Mouse (Mus musculus) frontal cortex, postnatal 36 days (tissue): ENCODE data around the gene Mpp5.

Experiments
- DNase-seq, 2 experiments: peaks; one replicate each; pipeline ENCODE4 v3.0.0; 2022; ENCODE audit warnings: low spot score in 2 of 2

The Mpp5 gene

GRCm38 (mm10) chr12:78848246-78848645 is 99.5 kb downstream of the Mpp5 start:
- no peak for DNase-seq

GRCm38 (mm10) chr12:78860921-78861495 is 112.3 kb downstream of the Mpp5 start:
- no peak for DNase-seq

GRCm38 (mm10) chr12:78861496-78862253 is 113.0 kb downstream of the Mpp5 start, which contains the start of the genes Atp6v1d and Eif2s1:
Gene Atp6v1d (minus strand): TSS chr12:78861638.
Gene Eif2s1 (plus strand): TSS chr12:78861819.
- DNase-seq, result peak; percentile 99

- no peak for DNase-seq
Measured at GRCm38 (mm10) chr12:78862254-78862730, 113.6 kb downstream of the Mpp5 start.

- no peak for DNase-seq
Measured at GRCm38 (mm10) chr12:78865434-78865833, 116.7 kb downstream of the Mpp5 start.

GRCm38 (mm10) chr12:78868115-78868514 is 119.4 kb downstream of the Mpp5 start:
- no peak for DNase-seq

- DNase-seq, result no peak
Measured at GRCm38 (mm10) chr12:78874581-78874980, 125.9 kb downstream of the Mpp5 start.

- DNase-seq, result no peak
Measured at GRCm38 (mm10) chr12:78890062-78890461, 141.4 kb downstream of the Mpp5 start.
